Mouse (Mus musculus) ovary, postnatal 14 days (tissue): Measurements from ENCODE around the gene Zfp940.
"Not testable (repeated sequence)": the region's sequence is repeated elsewhere in the genome, so short reads cannot be mapped to it uniquely, and the experiment has no call there.

Experiments used
- DNase-seq: peaks from one replicate; pipeline ENCODE4 v3.0.0; 2022; ENCODE audit warnings: low spot score

Gene Zfp940

DNA sequence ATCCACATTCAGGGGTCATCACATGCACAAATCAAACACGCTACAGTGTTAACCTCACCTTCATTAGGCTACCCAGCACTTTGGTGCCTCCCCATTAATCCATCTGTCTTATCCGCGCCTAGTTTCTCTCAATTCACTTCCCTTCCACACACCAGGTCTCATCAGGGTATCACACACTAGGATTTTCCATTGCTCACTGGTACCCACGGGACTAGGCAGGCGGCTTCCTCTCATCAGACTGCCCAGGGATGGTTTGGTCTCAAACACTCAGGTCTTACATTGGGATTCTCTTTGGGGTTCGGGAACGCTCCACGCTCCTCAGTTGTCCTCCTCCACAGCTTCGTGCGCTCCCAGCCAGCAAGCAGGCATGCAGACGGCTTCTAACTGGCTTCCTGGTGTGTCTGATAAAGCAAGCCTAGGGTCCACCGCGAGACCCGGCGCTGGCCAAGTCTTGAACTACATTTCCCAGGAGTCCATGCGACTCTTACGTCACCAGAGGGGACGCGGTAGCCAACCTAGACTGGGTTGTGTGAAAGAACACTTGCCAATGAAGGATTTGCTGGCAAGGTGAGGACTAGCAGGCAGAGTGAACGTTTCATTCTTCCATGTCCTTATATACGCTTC, at the start of gene Zfp940:
Zfp940 (minus strand) TSS at position 451 of the 624 bp plus-strand sequence.
- DNase-seq: peak; percentile 64

DNA sequence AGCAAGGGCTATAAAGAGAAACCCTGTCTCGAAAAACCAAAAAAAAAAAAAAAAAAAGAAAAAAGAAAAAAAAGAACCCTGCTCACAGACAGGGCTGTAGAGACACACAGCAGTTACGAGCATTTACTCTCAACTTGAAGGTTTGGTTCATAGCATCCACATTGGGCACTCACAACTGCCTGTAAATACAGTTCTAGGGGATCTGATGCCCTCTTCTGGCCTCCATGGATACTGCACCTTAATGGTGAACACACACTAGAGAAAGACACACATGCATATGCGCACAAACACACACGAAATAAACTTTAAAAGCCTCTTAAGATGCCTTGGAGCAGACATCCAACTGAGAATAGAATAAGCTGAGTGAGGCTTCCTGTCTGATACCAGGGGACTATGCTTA, 44.9 kb upstream of the Zfp940 start:
- DNase-seq: no peak

DNA sequence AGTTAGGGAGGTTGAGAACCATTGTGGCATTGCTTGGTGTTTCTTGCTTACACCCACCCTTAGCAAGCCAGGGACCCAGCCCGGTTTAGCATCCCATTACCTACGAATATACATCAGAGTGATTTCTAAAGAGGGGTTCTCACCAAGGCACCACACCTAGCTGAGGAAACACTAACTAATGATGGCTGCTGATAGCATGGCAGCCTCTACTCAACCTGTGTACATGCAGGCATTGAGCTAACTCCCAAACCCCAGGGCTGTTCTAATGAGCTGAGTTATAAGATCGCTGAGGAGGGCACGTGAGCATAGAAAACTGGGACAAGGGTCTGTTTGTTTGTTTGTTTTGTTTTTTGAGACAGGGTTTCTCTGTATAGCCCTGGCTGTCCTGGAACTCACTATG, 39.3 kb upstream of the Zfp940 start:
- no peak for DNase-seq

DNA sequence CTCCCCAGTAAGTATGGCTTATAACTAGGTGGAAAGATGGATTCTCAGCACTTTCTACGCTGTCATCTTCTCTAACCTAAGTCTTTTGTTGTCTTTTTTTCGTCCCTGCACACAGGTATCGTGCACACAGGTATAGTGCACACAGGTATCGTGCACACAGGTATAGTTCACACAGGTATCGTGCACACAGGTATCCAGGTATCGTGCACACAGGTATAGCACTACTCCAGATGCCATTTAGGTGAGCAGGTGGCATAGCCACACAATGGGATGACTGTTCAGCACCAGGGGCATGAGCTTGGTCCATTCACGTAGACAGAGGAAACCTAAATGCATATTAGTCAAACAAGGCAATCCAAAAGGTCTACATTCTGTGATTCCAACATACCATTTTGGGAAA, 37.0 kb upstream of the Zfp940 start:
- DNase-seq: no peak

DNA sequence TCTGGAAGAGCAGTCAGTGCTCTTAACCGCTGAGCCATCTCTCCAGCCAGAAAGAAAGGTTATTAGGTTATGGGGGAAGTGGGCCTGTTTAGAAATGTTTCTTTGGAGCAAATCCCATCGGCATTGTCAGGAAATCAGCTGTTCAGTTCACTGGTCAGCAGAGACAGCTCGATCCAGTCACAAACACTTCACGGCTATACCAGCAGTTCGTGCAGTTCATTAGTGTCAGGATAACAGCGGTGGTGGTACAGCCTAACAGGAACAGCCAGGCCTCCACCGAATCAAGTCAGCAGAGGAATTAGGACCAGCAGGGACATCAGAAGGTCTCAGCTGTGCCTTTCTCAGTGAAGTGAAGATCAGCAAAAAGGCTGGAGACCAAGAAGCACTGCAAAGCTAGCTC, 27.4 kb upstream of the Zfp940 start:
- no peak for DNase-seq

DNA sequence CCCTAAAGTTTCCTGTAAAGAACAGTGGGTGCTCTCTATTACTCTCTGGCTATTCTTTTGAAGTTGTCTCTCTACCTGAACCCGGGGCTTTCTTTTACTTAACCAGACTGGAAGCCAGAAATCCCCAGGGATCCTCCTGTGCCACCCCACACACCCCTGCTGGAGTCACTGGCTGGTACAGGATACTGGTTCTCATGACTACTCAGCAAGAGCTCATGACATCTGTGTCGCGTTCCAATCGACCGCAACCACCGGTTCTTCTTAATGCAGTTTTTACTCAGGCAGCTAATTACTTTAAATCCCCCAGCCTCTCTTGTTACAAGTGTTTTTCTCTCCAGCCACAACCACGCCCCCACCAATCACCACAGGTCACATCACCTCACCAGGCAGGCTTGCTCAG, 26.6 kb upstream of the Zfp940 start:
- no peak for DNase-seq

DNA sequence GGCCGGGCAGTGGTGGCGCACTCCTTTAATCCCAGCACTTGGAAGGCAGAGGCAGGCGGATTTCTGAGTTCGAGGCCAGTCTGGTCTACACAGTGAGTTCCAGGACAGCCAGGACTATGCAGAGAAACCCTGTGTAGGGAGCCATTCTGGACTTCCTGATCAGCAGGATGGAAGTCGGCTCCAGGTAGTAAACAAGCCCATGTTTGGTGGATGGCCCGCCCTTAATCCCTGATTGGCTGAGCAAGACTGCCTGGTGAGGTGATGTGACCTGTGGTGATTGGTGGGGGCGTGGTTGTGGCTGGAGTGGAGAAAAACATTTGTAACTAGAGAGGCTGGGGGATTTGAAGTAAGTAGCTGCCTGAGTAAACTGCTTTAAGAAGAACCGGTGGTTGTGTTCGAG, 24.1 kb upstream of the Zfp940 start:
- not testable (repeated sequence) for DNase-seq

DNA sequence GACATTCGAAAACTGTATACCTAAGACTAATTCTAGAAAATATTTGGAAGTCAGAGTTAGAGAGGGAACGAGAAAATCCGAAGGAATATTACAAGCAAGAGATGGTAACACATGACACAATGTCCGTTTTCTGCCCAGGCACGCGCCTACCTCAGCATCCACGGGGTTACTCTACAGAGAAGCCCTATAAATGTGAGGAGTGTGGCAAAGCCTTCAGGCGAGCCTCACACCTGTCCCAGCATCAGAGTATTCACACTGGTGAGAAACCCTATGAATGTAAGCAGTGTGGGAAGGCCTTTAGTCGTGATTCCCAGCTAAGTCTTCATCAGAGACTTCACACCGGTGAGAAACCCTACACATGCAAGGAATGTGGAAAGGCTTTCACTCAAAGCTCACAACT, 20.8 kb upstream of the Zfp940 start:
- no peak for DNase-seq

DNA sequence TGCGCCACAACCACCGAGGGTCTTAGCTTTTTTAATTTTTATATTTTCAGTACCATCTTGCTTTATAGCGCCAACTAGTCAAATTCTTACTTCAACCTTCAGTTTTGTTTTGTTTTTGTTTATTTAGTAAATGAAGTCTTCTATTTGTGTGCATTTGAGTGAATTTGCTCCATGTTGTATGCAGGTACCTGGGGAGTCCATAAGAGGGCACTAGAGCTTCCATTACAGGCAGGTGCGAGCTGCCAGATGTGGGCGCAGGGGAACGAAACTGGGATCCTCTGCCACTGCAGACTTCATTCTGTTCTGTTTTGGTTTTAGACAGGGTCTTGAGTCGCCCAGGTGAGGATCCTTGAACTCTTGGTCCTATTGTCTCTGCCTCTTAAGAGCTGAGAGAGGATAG, 8.2 kb upstream of the Zfp940 start:
- DNase-seq: no peak

DNA sequence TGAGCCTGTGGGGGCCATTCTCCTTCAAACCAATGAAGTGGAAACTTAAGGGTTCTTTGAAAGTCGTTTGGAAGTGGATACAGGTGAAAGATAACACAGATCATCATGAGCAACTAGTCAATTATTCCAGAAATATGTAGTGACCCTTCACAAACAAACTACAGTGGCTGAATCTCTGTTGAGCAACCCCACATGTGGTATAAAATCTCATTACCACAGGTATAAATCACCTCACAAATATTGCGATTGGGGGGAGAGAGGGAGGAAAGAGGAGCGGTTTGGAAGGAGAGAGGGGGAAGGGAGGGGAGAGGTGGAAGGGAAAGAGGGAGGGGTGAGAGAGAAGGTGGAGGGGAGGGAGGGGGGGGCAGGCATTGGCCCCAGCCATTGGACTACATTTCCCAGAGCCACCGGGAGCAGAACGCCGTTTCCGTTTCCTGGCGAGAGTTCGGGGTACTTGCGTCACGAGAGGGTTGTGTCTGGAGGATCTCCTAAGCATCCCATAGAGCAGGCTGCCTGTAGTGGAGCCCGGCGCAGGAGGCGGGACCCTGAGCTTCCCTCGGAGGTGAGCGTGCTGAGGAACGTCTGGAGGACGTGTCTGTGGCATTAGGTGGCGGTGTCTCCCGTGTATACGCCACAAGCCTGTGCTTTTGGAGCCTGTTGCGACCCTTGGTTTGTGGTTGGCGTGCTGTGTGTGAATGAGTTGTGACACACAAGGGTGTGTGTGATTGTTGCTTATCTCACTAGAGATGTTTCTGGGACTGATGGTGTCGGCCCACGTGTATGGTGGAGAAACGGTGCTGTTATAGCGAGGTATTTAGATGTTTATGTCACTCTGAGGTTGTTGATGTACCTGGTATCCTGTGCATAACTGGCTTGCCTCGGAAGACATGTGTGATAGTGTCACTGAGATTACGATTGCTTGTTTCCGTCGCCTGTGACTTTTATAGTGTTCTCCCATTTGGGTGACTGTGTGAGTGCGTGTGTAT, 6.4 kb upstream of the Zfp940 start, which contains the start of gene Zfp420:
Zfp420 (plus strand) TSS at position 448 of the 986 bp plus-strand sequence.
- peak; percentile 73 for DNase-seq

DNA sequence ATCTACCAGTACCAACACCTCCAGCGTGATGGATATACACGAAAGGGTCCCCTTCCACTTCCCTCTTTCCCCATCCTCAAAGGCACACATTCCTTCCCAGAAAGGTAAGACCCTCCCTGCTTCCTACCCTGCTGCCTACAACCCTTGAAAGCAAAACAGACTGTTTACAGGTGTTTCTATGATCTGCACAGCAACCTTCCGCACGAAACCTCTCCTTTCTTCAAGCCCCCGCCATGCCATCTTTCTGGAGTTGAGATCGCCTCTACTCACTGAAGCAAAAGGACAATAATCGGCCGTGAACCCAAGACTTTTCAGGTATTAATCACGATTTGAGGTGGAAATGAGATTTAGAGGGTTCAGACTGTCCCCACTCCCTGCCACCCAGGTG, 644 bp downstream of the Zfp940 start:
- no peak for DNase-seq

DNA sequence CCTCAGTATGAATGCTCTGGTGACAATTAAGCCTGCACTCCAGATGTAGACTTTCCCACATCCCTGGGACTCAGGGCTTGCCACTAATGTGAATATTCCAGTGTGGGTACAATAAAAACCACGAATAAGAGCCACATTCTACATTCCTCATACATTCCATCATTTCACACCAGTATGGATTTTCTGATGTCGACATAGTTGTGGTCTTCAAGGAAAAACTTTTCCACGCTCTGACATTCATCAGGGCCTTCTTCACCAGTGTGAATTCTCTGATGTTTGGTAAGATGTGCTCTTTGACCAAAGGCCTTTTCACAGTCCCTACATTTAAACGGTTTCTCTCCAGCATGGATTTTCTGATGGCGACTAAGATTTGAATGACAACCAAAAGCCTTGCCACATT, 8.9 kb downstream of the Zfp940 start:
- no peak for DNase-seq

DNA sequence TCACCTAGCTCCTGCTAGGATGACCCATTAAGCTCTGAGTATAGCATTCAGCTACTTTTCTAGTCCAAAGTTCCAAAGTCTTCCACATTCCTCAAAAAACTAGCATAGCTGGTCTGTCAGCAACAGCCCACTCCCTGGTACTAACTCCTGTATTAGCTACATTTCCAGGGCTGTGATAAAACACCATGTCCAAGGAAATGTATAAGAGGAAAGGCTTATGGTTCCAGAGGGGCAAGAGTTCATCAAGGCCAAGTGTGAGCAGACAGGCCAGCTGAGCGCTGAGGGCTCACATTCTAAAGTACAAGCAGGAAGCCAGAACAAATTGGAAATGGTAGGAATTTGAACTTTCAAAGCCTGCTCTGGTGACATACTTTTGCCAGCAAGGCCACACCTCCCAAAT, 11.4 kb downstream of the Zfp940 start:
- DNase-seq: no peak

DNA sequence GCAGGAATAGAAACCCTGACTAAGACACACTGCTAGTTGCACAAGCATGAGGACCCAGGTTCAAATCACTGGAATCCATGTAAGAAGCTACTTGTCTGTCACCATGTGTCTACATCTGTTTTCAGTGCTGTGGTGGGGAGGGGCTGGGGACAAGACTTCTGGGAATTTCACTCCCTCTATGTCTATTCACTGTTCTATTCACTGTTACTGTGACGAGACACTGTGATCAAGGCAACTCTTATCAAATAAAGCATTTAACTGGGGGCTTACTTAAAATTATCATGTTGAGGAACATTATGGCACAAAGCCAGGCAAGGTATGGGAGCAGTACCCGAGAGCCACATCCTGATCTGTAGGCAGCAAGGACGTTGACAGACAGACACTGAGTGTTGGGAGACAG, 14.2 kb downstream of the Zfp940 start:
- DNase-seq: no peak

DNA sequence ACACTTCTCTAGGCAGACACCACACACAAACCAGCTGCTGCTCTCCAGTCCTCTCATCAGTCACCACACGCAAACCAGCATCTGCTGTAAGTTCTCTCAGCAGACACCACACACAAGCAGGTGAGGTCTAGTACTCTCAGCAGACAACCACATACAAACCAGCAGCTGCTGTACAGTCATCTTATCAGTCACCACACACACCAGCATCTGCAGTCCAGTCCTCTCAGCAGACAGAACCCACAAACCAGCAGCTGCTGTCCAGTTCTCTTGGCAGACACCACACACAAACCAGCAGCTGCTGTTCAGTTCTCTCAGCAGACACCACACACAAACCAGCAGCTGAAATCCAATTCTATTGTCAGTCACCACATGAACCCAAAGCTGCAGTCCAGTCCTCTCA, 16.7 kb downstream of the Zfp940 start:
- no peak for DNase-seq

DNA sequence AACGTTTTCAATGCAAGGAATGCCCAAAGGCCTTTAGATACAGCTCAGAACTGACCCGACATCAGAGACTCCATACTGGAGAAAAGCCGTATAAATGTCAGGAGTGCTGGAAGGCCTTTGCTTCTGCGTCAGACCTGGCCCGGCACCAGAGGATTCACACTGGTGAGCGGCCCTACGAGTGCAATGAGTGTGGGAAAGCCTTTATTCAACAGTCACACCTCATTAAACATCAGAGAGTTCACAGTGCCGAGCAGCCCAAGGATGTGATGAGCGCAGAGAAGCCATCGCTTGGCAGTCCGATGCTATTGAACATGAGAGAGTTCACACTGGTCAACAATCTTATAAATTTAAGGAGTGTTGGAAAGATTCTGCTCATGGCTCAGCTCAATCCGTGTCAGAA, 23.7 kb downstream of the Zfp940 start:
- DNase-seq: no peak

DNA sequence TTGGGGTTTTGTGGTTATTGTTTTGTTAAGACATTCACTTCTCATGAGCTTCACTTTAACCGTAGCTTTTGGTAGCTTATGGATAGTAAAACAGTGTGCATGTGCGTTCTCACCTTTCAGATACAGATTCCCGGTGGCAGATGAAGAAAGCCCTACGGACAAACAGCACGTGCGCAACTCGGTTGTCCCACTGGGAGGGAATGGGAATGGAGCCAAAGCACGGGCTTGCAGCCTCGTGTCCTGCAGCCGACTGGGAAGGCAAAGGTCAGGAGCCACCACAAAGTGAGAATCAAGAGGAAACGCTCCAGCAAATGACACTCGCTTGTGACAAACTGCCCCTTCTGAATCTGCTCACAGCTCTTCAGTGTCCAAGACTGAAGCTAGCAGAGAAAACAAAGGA, 25.5 kb downstream of the Zfp940 start:
- no peak for DNase-seq

DNA sequence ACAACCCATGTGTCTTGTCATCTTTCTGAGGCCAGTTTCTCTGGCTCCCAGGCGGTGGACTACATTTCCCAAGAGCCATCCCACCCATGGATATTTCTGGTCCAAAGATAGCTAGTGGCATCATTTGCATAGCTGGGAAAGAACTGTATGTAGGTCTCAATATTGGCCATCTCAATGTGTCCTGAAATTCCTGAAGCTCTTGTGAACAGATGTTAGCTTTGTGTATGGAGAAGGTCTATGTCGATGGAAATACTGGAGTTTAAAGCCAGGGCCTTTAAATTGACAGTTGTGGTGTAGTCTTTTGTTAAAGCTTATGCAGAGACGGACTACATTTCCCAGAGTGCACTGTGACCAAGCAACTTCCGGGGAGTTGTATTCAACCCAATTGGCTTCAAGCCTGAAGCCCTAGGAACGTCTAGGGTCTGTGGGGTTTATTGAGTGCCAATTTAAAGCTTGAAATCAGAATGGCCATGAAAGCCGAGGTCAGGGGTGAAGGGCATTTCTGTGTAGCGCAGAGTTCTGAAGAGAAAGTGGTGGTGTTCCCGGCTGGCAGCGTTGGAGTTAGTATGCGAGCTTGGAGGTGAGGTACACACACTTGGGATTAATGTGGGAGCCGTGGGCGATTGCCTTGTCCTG, 34.7 kb downstream of the Zfp940 start:
- DNase-seq: peak; percentile 54

DNA sequence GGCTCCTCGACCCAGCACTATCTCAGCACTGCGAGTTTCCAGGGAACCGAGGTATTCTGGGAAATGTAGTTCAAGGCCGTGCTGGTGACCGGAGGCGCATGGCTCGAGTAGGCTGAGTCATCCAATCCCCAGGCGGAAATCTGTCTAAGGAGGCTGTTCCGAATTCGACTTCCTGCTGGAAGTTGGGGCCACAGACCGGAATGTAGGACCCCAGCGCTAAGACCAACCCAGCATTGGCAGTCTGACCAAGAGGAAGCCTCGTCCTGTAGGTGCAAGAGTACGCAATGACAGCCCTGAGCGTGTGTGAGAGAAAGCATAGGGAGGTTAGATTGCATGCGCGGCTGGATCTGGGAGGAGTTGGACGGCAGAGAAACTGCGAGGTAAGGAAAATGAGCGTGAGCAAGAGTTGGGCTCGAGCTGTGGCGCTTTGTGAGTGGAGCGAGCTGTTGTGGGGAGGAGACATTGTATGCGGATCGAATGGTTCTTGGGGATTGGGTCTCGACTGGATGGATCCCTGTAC, 37.5 kb downstream of the Zfp940 start, which contains the start of gene Zfp790:
Zfp790 (plus strand) TSS at position 205 of the 520 bp plus-strand sequence.
- DNase-seq: peak; percentile 76

DNA sequence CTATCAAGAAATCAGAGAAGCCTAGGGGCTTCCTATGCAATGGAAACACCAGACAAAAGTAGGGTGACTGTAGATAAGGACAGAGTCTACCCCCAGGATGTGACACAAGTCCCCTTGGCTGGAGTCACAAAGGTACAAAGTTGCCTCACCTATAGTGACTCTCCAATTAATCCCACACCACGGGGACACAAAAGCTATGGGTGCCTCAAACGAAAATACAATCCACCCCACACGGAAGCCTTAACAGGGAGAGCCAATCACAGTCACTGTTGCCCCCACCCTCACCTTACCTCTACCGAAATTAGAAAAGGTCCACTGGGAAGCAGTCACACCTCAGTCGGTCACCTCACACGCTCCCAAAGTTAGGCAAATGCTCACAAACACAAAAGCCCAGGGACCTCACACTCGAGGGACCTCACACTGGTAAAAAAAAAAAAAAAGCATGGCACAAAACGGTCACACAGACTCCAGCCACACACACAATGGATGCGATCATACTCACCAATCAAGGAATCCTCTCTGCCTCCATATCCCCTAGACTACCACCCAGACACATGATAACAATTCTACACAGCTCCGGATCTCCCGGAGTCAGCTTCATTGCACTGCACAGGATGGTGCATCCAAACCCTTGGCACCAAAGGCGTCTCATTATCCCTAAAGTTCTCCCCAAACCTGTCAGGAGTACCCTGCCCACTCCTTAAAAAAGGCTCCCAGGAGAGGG, 38.2 kb downstream of the Zfp940 start:
- no peak for DNase-seq

DNA sequence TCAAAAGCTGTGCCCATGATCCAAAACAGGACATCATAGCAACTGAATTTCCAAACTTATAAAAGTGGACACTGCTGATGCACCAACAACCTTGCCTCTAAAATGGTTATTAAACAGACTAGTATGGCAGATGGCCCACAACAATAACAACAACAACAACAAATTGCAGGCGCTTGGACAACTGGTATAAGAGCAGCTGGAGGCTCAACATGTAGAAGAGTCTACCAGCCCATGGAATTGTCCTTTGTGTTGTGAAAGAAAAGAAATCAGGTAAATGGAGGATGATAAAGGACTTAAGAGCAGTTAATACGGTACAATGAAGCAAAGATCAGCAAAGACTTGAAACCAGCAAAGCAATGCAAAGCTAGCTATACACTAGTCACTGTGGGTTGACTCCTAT, 39.1 kb downstream of the Zfp940 start:
- no peak for DNase-seq

DNA sequence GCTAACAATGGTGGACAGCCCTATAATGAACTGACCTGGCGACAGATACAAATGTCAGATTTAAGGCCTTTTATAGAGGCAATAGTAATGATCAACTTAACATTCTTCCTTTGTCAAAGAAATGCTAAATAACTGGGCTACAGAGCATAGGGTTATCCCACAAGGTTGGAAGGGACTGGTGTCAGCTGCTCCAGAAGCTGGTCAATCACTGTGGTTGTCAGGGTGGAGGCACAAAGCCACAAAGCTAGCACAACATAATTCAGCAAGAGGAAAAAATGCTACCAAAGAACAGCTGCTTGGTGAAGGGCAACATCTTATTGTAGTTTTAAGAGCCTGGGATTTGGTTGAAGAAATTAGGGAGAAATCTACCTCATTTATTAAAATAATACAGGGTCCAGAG, 41.2 kb downstream of the Zfp940 start:
- no peak for DNase-seq
